Mouse (Mus musculus) C3H10T1/2 (cell line): Measurements from ENCODE around the gene Slc25a41. TPM values are rescaled to one million over a fixed set of nuclear protein-coding genes. Genes with fewer than 3 reads are reported as not detected.

Experiments used
- polyA plus RNA-seq, 2 experiments: library from polyadenylated mRNA; unstranded; fragments of >200 nt; fragmentation: generic; extraction: Trizol; gene quantifications; one replicate each; pipeline ENCODE4 v1.2.1; 2012; ENCODE audit warnings: missing spikeins in 2 of 2

The Slc25a41 gene
- not detected for polyA plus RNA-seq

GRCm38 (mm10) chr17:57041554-57041953, at the start of gene Slc25a41:
TSS of gene Slc25a41 (minus strand) at chr17:57041654.

DNA sequence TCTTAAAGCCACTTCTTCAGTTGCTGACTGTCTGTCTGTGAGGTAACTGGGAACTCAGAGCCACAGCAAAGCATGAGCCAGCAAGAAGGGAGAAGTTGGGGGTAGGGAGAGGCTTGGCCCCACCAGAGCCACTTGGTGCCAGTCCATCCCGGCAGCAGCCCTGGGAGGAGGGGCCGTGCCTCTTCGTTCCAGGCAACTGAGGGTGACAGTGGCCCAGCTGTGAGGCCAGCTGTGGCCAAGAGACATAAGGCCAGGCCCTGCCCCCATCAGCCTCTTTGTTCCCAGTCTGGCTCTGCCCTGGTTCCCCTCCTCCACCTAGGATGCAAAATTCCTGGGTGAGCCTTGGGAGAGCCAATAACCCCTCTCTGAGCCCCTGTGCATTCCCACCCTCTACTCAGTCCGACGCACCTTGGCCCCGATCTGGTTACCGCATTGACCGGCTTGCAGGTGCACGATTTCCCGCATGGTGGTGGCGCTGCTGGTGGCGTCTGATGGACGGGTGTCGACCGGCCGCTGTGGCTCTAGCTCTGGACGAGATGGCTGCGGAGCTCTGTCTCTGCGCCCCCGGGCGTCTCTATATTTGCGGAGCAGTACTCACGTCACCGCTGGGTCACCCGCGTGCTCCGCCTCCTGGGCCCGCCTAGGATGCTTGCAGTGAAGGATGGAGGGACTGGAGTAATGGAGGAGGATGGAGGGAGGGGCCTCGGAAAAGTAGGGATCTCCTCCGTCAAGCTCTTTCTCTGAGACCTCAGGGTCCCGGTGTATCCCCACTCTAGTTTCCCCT, 45.8 kb upstream of the Slc25a41 start, which contains the start of gene Tubb4a:
Tubb4a (minus strand) TSS at position 734 of the 784 bp plus-strand sequence.

GRCm38 (mm10) chr17:57078336-57078735, 36.9 kb upstream of the Slc25a41 start, which contains the start of gene Dennd1c:
TSS of gene Dennd1c (minus strand) at chr17:57078514.

GRCm38 (mm10) chr17:57059486-57059977, 18.1 kb upstream of the Slc25a41 start, which contains the start of gene Slc25a23:
TSS of gene Slc25a23 (minus strand) at chr17:57059863.

DNA sequence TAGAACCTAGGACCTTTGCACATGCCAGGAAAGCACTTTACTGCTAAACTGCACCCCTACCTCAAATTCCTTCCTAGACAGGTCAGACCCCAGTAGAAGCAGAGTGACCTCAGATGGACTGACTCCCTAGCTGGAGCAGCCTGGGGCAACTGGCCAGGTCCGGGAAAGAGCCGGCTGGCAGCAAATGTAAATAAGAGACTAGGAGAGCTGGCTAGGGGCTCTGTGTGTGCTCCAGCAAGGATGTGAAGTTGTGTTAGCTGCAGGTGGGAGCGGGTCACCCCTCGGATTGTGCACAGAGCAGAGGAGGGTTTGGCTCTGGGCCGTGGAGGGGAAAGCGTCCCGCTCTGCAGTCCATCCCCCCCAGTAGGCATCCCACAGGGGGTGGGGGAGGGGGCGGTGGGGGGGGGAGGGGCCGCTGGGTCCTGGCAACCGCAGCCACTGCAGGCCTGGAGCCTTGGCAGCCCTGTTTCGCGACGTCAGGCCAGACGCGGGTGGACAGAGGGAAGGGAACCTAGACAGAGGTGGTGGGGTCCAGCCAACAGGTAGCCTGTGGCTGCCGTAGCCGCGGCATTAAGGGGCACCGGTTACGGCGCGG, 17.5 kb upstream of the Slc25a41 start, which contains the start of gene Crb3:
Crb3 (plus strand) TSS at position 215 of the 595 bp plus-strand sequence.

DNA sequence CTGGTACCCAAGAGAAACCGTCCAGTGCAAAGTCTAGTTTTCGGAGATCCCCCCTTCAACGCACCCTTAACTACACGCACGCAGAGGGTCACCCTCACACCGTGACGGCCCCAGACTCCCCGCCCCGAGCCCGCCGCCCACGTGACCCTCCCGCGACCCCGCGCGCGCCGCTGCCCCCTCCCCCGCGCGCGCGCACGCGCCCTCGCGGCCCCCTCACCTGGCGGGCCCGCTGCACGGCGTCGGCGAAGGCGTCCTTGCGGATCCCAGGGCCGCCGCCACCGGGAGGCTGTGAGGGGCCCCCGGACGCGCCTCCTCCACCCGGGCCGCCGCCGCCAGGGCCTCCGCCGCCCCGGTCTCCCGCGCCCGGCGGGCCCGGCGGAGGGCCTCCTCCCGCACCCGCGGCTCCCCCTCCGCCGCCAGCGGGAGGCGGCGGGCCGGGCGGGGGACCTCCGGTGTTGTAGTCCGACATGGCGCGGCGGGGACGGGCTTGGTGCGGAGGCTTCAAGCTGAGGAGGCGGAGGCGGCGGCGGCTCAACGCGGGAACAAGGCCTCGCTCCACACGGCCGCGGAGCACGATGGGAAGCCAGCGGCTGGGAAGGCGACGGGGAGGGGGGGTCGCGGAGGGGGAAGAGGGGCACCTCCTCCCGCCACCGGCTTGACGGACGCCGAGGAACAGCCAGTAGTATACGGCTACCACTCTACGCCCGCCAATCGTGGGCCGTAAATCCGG, 10.4 kb downstream of the Slc25a41 start, which contains the start of gene Khsrp:
Khsrp (minus strand) TSS at position 592 of the 730 bp plus-strand sequence.

DNA sequence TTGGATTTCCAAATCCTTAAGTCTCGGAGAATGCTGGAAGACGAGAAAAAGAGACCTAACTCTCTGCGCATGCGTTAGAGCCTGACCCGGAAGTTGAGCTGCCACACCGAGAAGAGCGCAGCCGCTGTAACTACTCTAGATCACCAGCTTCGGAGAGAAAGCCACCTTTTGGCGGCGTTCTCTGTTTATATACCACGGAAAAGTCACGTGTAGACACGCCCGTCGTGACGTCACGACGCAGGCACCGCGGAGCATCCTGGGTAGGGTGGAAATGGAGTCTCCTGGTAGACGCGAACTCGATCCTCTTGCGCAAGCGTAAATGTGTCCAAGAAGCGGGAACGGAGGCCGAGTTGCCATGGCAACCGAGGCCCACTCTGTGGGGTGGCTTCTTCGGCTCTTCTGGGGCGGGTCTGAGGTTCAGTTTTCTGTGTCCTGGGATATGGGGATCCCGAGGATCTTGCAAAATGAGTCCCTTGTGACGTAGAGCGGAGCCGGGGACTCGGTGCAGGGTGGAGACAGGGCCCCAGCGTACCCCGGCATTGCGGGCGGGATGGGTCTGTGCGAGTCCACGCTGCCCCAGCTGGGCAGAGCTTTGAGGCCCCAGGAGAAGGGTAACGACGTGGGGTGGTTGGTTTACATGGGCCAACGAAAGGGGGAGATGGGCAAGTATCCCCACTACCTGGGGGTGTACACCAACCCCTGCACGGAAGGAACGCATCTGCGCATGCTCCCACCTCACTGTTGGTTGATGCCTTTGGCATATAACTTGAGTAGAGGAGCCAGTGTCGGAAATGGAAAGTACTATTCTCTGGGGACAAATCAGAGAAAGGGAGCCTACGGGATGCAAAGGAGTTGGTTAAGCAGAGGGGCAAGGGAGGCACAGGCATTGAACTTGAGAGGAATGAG, 30.0 kb downstream of the Slc25a41 start, which contains the start of the genes Gtf2f1 and Gm17949:
Gtf2f1 (minus strand) TSS at position 53 of the 906 bp plus-strand sequence.
Gm17949 (plus strand) TSS at position 234 of the 906 bp plus-strand sequence.

GRCm38 (mm10) chr17:56999968-57000609, 41.4 kb downstream of the Slc25a41 start, which contains the start of gene Pspn:
TSS of gene Pspn (minus strand) at chr17:57000018.

GRCm38 (mm10) chr17:56997029-56997667, 44.3 kb downstream of the Slc25a41 start, which contains the start of gene Alkbh7:
TSS of gene Alkbh7 (plus strand) at chr17:56997339.

GRCm38 (mm10) chr17:56990115-56990746, 51.2 kb downstream of the Slc25a41 start, which contains the start of gene Clpp:
TSS of gene Clpp (plus strand) at chr17:56990305.

Other genes starting within 250 kb of the Slc25a41 start
- 1 to 10 TPM; 2.5 to 5.7 TPM for gene Rfx2, start 210.6 kb downstream of the Slc25a41 start, polyA plus RNA-seq
- gene Acsbg2, start 167.2 kb downstream of the Slc25a41 start, polyA plus RNA-seq, result under 1 TPM; 0.01 to 0.13 TPM
- under 1 TPM in 1 of 2 experiments, not detected in 1; 0.05 TPM for gene 1700061G19Rik, start 166.2 kb downstream of the Slc25a41 start, polyA plus RNA-seq
- 10 to 100 TPM; 34.4 to 56.4 TPM for gene Mllt1, start 106.2 kb downstream of the Slc25a41 start, polyA plus RNA-seq
- gene Acer1, start 59.5 kb downstream of the Slc25a41 start, polyA plus RNA-seq, result not detected
- 100 to 1,000 TPM; 137 to 187 TPM for gene Clpp, start 51.3 kb downstream of the Slc25a41 start, polyA plus RNA-seq
- gene Alkbh7, start 44.3 kb downstream of the Slc25a41 start, polyA plus RNA-seq, result 10 to 100 TPM; 45.0 to 63.4 TPM
- 1 to 10 TPM in 1 of 2 experiments, under 1 TPM in 1; 0.66 to 1.7 TPM for gene Pspn, start 41.6 kb downstream of the Slc25a41 start, polyA plus RNA-seq
- gene Gtf2f1, start 30.4 kb downstream of the Slc25a41 start, polyA plus RNA-seq, result 10 to 100 TPM; 59.3 to 84.5 TPM
- under 1 TPM in 1 of 2 experiments, not detected in 1; 0.21 TPM for gene Gm17949, start 30.2 kb downstream of the Slc25a41 start, polyA plus RNA-seq
- 10 to 100 TPM; 25.5 to 61.1 TPM for gene Khsrp, start 10.1 kb downstream of the Slc25a41 start, polyA plus RNA-seq
- gene Crb3, start 17.5 kb upstream of the Slc25a41 start, polyA plus RNA-seq, result not detected
- gene Slc25a23, start 18.2 kb upstream of the Slc25a41 start, polyA plus RNA-seq, result 1 to 10 TPM; 1.0 to 2.1 TPM
- not detected for gene Dennd1c, start 36.9 kb upstream of the Slc25a41 start, polyA plus RNA-seq
- under 1 TPM; 0.09 to 0.25 TPM for gene Tubb4a, start 46.1 kb upstream of the Slc25a41 start, polyA plus RNA-seq
- gene Tnfsf9, start 63.7 kb upstream of the Slc25a41 start, polyA plus RNA-seq, result 1 to 10 TPM; 2.8 to 3.0 TPM
- not detected for gene Cd70, start 108.1 kb upstream of the Slc25a41 start, polyA plus RNA-seq
- not detected for gene Tnfsf14, start 152.5 kb upstream of the Slc25a41 start, polyA plus RNA-seq
- gene C3, start 186.5 kb upstream of the Slc25a41 start, polyA plus RNA-seq, result 10 to 100 TPM in 1 of 2 experiments, under 1 TPM in 1; 0.09 to 54.8 TPM
- 10 to 100 TPM; 32.2 to 80.0 TPM for gene Gpr108, start 206.8 kb upstream of the Slc25a41 start, polyA plus RNA-seq
- 10 to 100 TPM; 25.6 to 56.6 TPM for gene Trip10, start 207.8 kb upstream of the Slc25a41 start, polyA plus RNA-seq
- not detected for gene Vav1, start 237.4 kb upstream of the Slc25a41 start, polyA plus RNA-seq